Mouse (Mus musculus): ENCODE results near the gene Mas1. TPM values are rescaled to one million over a fixed set of nuclear protein-coding genes. Genes with fewer than 3 reads are reported as not detected.

The Mas1 gene
- polyA plus RNA-seq, 1 experiment: not detected

GRCm38 (mm10) chr17:12834826-12835225, 33.1 kb downstream of the Mas1 start:
- no peaks in the 10 kb centered on the region for H3K79me3 ChIP-seq (ENCODE audit: low read depth)
- no peak overlapping the region for H3K4me3 ChIP-seq (ENCODE audit: insufficient read depth, poor library complexity, severe bottlenecking)
- peaks cover 11% of the 10 kb centered on the region for H3K27me3 ChIP-seq (ENCODE audit: control insufficient read depth, insufficient read depth, insufficient read length)
- H3K36me3 ChIP-seq (ENCODE audit: control insufficient read depth, insufficient read depth): no peaks in the 10 kb centered on the region
- TF ChIP-seq MYOD1 (IDR thresholded peaks at IDR 0.05; ENCODE audit: control insufficient read depth, insufficient read length, low read depth): no peak
- no peak for TF ChIP-seq MYOG (IDR thresholded peaks at IDR 0.05; ENCODE audit: control insufficient read depth, extremely low read depth, insufficient read length)
- TF ChIP-seq CTCF (IDR thresholded peaks at IDR 0.05; ENCODE audit: control insufficient read depth, insufficient read depth, insufficient read length): no peak
- TF ChIP-seq FOSL1 (IDR thresholded peaks at IDR 0.05; ENCODE audit: insufficient read depth, low read length, poor library complexity, severe bottlenecking): no peak
- no peak for TF ChIP-seq CEBPB (IDR thresholded peaks at IDR 0.05; ENCODE audit: low read depth)
- TF ChIP-seq MAX (IDR thresholded peaks at IDR 0.05): no peak
- no peak for TF ChIP-seq USF1 (IDR thresholded peaks at IDR 0.05; ENCODE audit: low read depth)
- no peak overlapping the region for H3ac ChIP-seq (ENCODE audit: control insufficient read depth, insufficient read length, low read depth)
- H3K79me2 ChIP-seq (ENCODE audit: control insufficient read depth, insufficient read depth): no peaks in the 10 kb centered on the region

GRCm38 (mm10) chr17:12834317-12834716, 33.6 kb downstream of the Mas1 start:
- Histone ChIP-seq H3K79me2 (ENCODE audit: control insufficient read depth, insufficient read depth) (no peaks in the 10 kb centered on the region), H3K36me3 (ENCODE audit: control insufficient read depth, insufficient read depth) (no peaks in the 10 kb centered on the region), H3K27me3 (ENCODE audit: control insufficient read depth, insufficient read depth, insufficient read length) (peaks cover 9% of the 10 kb centered on the region), H3K4me3 (ENCODE audit: insufficient read depth, poor library complexity, severe bottlenecking) (no peak overlapping the region), H3K79me3 (ENCODE audit: low read depth) (no peaks in the 10 kb centered on the region), H3ac (ENCODE audit: control insufficient read depth, insufficient read length, low read depth) (no peak overlapping the region)
- TF ChIP-seq CTCF (IDR thresholded peaks at IDR 0.05; ENCODE audit: control insufficient read depth, insufficient read depth, insufficient read length) (no peak), MAX (IDR thresholded peaks at IDR 0.05) (no peak), MYOG (IDR thresholded peaks at IDR 0.05; ENCODE audit: control insufficient read depth, extremely low read depth, insufficient read length) (no peak), CEBPB (IDR thresholded peaks at IDR 0.05; ENCODE audit: low read depth) (no peak), MYOD1 (IDR thresholded peaks at IDR 0.05; ENCODE audit: control insufficient read depth, insufficient read length, low read depth) (no peak), FOSL1 (IDR thresholded peaks at IDR 0.05; ENCODE audit: insufficient read depth, low read length, poor library complexity, severe bottlenecking) (no peak), USF1 (IDR thresholded peaks at IDR 0.05; ENCODE audit: low read depth) (no peak)

DNA sequence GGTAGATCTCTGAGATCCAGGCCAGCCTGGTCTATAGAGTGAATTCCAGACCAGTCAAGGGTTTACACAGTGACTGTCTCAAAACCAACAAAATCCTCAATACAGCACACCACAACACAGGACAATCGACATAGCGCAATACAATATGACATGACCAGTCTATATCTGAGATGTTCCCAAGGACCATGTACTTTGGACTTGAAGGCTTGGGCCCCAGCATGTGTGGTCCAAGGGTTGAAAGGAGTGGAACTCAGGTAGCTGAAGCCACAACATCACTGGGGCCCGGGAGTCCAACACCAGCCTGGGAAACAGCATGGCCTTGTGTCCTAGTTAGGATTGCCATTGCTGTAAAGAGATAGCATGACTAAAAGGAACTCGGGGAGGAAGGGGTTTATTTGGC, 35.3 kb downstream of the Mas1 start:
- H3K36me3 ChIP-seq (ENCODE audit: control insufficient read depth, insufficient read depth): no peaks in the 10 kb centered on the region
- H3ac ChIP-seq (ENCODE audit: control insufficient read depth, insufficient read length, low read depth): no peak overlapping the region
- TF ChIP-seq CEBPB (IDR thresholded peaks at IDR 0.05; ENCODE audit: low read depth) (no peak), USF1 (IDR thresholded peaks at IDR 0.05; ENCODE audit: low read depth) (no peak), CTCF (IDR thresholded peaks at IDR 0.05; ENCODE audit: control insufficient read depth, insufficient read depth, insufficient read length) (no peak), MYOG (IDR thresholded peaks at IDR 0.05; ENCODE audit: control insufficient read depth, extremely low read depth, insufficient read length) (no peak)
- H3K79me3 ChIP-seq (ENCODE audit: low read depth): no peaks in the 10 kb centered on the region
- H3K79me2 ChIP-seq (ENCODE audit: control insufficient read depth, insufficient read depth): no peaks in the 10 kb centered on the region
- H3K27me3 ChIP-seq (ENCODE audit: control insufficient read depth, insufficient read depth, insufficient read length): peaks cover 7% of the 10 kb centered on the region
- no peak overlapping the region for H3K4me3 ChIP-seq (ENCODE audit: insufficient read depth, poor library complexity, severe bottlenecking)

DNA sequence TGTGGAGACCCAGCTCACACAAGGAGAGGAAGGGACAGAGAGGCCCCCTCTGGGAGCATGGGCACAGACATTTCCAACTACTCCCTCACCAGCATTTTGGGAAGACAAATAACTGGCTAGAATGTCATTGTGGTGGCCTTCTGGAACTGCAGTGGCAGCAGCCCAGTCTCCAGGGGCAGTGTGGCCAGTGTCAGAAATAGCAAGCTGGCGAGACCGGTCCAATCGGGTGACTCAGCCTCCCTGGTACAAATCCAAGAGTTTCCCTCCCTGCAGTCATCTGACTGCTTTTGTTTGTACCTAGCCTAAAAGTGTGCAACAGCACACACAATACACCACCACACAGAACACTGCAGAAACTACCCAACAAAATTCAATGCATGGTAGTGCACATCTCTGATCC, 35.7 kb downstream of the Mas1 start:
- H3K4me3 ChIP-seq (ENCODE audit: insufficient read depth, poor library complexity, severe bottlenecking): no peak overlapping the region
- no peaks in the 10 kb centered on the region for H3K36me3 ChIP-seq (ENCODE audit: control insufficient read depth, insufficient read depth)
- H3ac ChIP-seq (ENCODE audit: control insufficient read depth, insufficient read length, low read depth): no peak overlapping the region
- peaks cover 7% of the 10 kb centered on the region for H3K27me3 ChIP-seq (ENCODE audit: control insufficient read depth, insufficient read depth, insufficient read length)
- no peaks in the 10 kb centered on the region for H3K79me2 ChIP-seq (ENCODE audit: control insufficient read depth, insufficient read depth)
- no peaks in the 10 kb centered on the region for H3K79me3 ChIP-seq (ENCODE audit: low read depth)
- TF ChIP-seq MYOD1 (IDR thresholded peaks at IDR 0.05; ENCODE audit: control insufficient read depth, insufficient read length, low read depth): no peak
- TF ChIP-seq CEBPB (IDR thresholded peaks at IDR 0.05; ENCODE audit: low read depth): no peak
- peak; percentile 38 for TF ChIP-seq MAX (IDR thresholded peaks at IDR 0.05)

- H3K27me3 ChIP-seq (ENCODE audit: control insufficient read depth, insufficient read depth, insufficient read length): no peaks in the 10 kb centered on the region
- no peaks in the 10 kb centered on the region for H3K79me2 ChIP-seq (ENCODE audit: control insufficient read depth, insufficient read depth)
- H3K36me3 ChIP-seq (ENCODE audit: control insufficient read depth, insufficient read depth): no peaks in the 10 kb centered on the region
- H3K4me3 ChIP-seq (ENCODE audit: insufficient read depth, poor library complexity, severe bottlenecking): no peak overlapping the region
- no peaks in the 10 kb centered on the region for H3K79me3 ChIP-seq (ENCODE audit: low read depth)
- no peak overlapping the region for H3ac ChIP-seq (ENCODE audit: control insufficient read depth, insufficient read length, low read depth)
- TF ChIP-seq MYOG (IDR thresholded peaks at IDR 0.05; ENCODE audit: control insufficient read depth, extremely low read depth, insufficient read length) (no peak), MAX (IDR thresholded peaks at IDR 0.05) (no peak), CEBPB (IDR thresholded peaks at IDR 0.05; ENCODE audit: low read depth) (no peak), USF1 (IDR thresholded peaks at IDR 0.05; ENCODE audit: low read depth) (no peak), CTCF (IDR thresholded peaks at IDR 0.05; ENCODE audit: control insufficient read depth, insufficient read depth, insufficient read length) (no peak), MYOD1 (IDR thresholded peaks at IDR 0.05; ENCODE audit: control insufficient read depth, insufficient read length, low read depth) (no peak), FOSL1 (IDR thresholded peaks at IDR 0.05; ENCODE audit: insufficient read depth, low read length, poor library complexity, severe bottlenecking) (no peak)
Observed at GRCm38 (mm10) chr17:12830351-12830750, 37.6 kb downstream of the Mas1 start.

- Histone ChIP-seq H3K36me3 (ENCODE audit: control insufficient read depth, insufficient read depth) (no peaks in the 10 kb centered on the region), H3K4me3 (ENCODE audit: insufficient read depth, poor library complexity, severe bottlenecking) (no peak overlapping the region), H3K79me2 (ENCODE audit: control insufficient read depth, insufficient read depth) (no peaks in the 10 kb centered on the region), H3ac (ENCODE audit: control insufficient read depth, insufficient read length, low read depth) (no peak overlapping the region), H3K79me3 (ENCODE audit: low read depth) (no peaks in the 10 kb centered on the region), H3K27me3 (ENCODE audit: control insufficient read depth, insufficient read depth, insufficient read length) (peaks cover 10% of the 10 kb centered on the region)
- TF ChIP-seq USF1 (IDR thresholded peaks at IDR 0.05; ENCODE audit: low read depth) (no peak), MYOD1 (IDR thresholded peaks at IDR 0.05; ENCODE audit: control insufficient read depth, insufficient read length, low read depth) (no peak), CTCF (IDR thresholded peaks at IDR 0.05; ENCODE audit: control insufficient read depth, insufficient read depth, insufficient read length) (no peak)
Observed at GRCm38 (mm10) chr17:12815885-12816284, 52.1 kb downstream of the Mas1 start.
